Mouse (Mus musculus) MEL (cell line): ENCODE data around the gene Rassf5. TPM values are rescaled to one million over a fixed set of nuclear protein-coding genes. Genes with fewer than 3 reads are reported as not detected.

Experiments
- DNase-seq: peaks from one replicate; pipeline ENCODE4 v3.0.0; 2011; ENCODE audit warnings: low read depth, low spot score
- H3K27ac ChIP-seq: 2 replicates; pipeline ENCODE4 v1.5.1; 2012; ENCODE audit warnings: low read depth, mild to moderate bottlenecking, control low read depth, low read length, moderate library complexity; ENCODE audit not compliant: control insufficient read depth
- H3K27me3 ChIP-seq, 2 experiments: fragments of 150-350 bp in 1 of 2; sonication (generic) in 1 of 2; 2 replicates each; pipeline ENCODE4 v1.6.1; 2012; ENCODE audit warnings: low read length in 2 of 2, mild to moderate bottlenecking in 2 of 2, improper control_type of control experiment in 1 of 2, moderate library complexity in 1 of 2; ENCODE audit not compliant: insufficient read depth in 2 of 2, control insufficient read depth in 1 of 2
- H3K36me3 ChIP-seq, 2 experiments: 2 replicates each; pipeline ENCODE4 v1.6.1; 2012 to 2014; ENCODE audit warnings: low read length in 2 of 2, improper control_type of control experiment in 1 of 2, inconsistent platforms in 1 of 2, mild to moderate bottlenecking in 1 of 2; ENCODE audit not compliant: insufficient read depth in 2 of 2, control insufficient read depth in 1 of 2
- H3K4me1 ChIP-seq, 2 experiments: fragments of 150-350 bp in 1 of 2; sonication (generic) in 1 of 2; 2 replicates each; pipeline ENCODE4 v1.6.1; 2012; ENCODE audit warnings: low read length in 2 of 2, improper control_type of control experiment in 1 of 2, mild to moderate bottlenecking in 1 of 2; ENCODE audit not compliant: insufficient read depth in 2 of 2, control insufficient read depth in 1 of 2
- H3K4me3 ChIP-seq, 2 experiments: fragments of 150-350 bp in 1 of 2; sonication (generic) in 1 of 2; 2 replicates each; pipeline ENCODE4 v1.5.1; 2012; ENCODE audit warnings: low read depth in 2 of 2, low read length in 2 of 2, mild to moderate bottlenecking in 2 of 2, moderate library complexity in 2 of 2, control low read depth in 1 of 2, improper control_type of control experiment in 1 of 2; ENCODE audit not compliant: control insufficient read depth in 1 of 2, insufficient read depth in 1 of 2
- H3K79me2 ChIP-seq: 2 replicates; pipeline ENCODE4 v1.6.1; 2012; ENCODE audit warnings: mild to moderate bottlenecking, low read length, moderate library complexity; ENCODE audit not compliant: control insufficient read depth, poor library complexity, insufficient read depth
- H3K9ac ChIP-seq: 2 replicates; pipeline ENCODE4 v1.6.1; 2012; ENCODE audit warnings: low read depth, mild to moderate bottlenecking, control low read depth, low read length, moderate library complexity; ENCODE audit not compliant: control insufficient read depth, poor library complexity, severe bottlenecking
- H3K9me3 ChIP-seq: fragments of 150-350 bp; sonication (generic); replicated peaks from 2 replicates; pipeline ENCODE4 v1.6.1; 2012; ENCODE audit warnings: mild to moderate bottlenecking, low read length, improper control_type of control experiment, moderate library complexity; ENCODE audit not compliant: insufficient read depth
- CHD2 ChIP-seq: IDR thresholded peaks from 2 replicates; pipeline ENCODE4 v1.6.1; 2011; ENCODE audit warnings: low read length, improper control_type of control experiment
- ETS1 ChIP-seq: IDR thresholded peaks from 2 replicates; pipeline ENCODE4 v1.6.1; 2012; ENCODE audit warnings: low read depth, mild to moderate bottlenecking, inconsistent platforms, low read length, improper control_type of control experiment, moderate library complexity
- GABPA ChIP-seq: IDR thresholded peaks from 2 replicates; pipeline ENCODE4 v1.6.1; 2012; ENCODE audit warnings: low read depth, mild to moderate bottlenecking, inconsistent platforms, low read length, improper control_type of control experiment, moderate library complexity
- KAT2A ChIP-seq: conservative IDR thresholded peaks from 2 replicates; pipeline ENCODE4 v1.6.1; 2012; ENCODE audit warnings: low read depth, low read length, improper control_type of control experiment, inconsistent platforms
- MAFK ChIP-seq: IDR thresholded peaks from 2 replicates; pipeline ENCODE4 v1.6.1; 2011; ENCODE audit warnings: low read depth, mild to moderate bottlenecking, low read length, improper control_type of control experiment, borderline replicate concordance
- POLR2AphosphoS2 ChIP-seq: IDR thresholded peaks from 2 replicates; pipeline ENCODE4 v1.6.1; 2011; ENCODE audit warnings: low read length, improper control_type of control experiment
- SMC3 ChIP-seq: IDR thresholded peaks from 2 replicates; pipeline ENCODE4 v1.6.1; 2011; ENCODE audit warnings: low read depth, low read length, improper control_type of control experiment
- TCF12 ChIP-seq: IDR thresholded peaks from 2 replicates; pipeline ENCODE4 v1.6.1; 2014; ENCODE audit warnings: low read depth, mild to moderate bottlenecking, inconsistent platforms, low read length, improper control_type of control experiment, moderate library complexity
- UBTF ChIP-seq: IDR thresholded peaks from 2 replicates; pipeline ENCODE4 v1.6.1; 2012; ENCODE audit warnings: low read depth, mild to moderate bottlenecking, inconsistent platforms, low read length, improper control_type of control experiment, moderate library complexity, borderline replicate concordance; ENCODE audit not compliant: insufficient read depth
- ZC3H11A ChIP-seq: IDR thresholded peaks from 2 replicates; pipeline ENCODE4 v1.6.1; 2012; ENCODE audit warnings: low read depth, mild to moderate bottlenecking, inconsistent platforms, low read length, improper control_type of control experiment
- ZMIZ1 ChIP-seq: IDR thresholded peaks from 2 replicates; pipeline ENCODE4 v1.6.1; 2012; ENCODE audit warnings: low read depth, mild to moderate bottlenecking, inconsistent platforms, low read length, improper control_type of control experiment, moderate library complexity
- ZNF384 ChIP-seq: IDR thresholded peaks from 2 replicates; pipeline ENCODE4 v1.6.1; 2012; ENCODE audit warnings: low read depth, mild to moderate bottlenecking, inconsistent platforms, low read length, improper control_type of control experiment
- polyA plus RNA-seq, 2 experiments: library from polyadenylated mRNA; stranded (reverse) in 1 of 2; unstranded in 1 of 2; fragments of >175 nt in 1 of 2; fragments of >200 nt in 1 of 2; gene quantifications; 2 replicates each; pipeline versions ENCODE4 v1.2.1 to v1.2.4; 2012; ENCODE audit warnings: low replicate concordance in 2 of 2, low read depth in 1 of 2; ENCODE audit not compliant: insufficient read length in 2 of 2, insufficient read depth in 1 of 2, missing spikeins in 1 of 2
- total RNA-seq: library from RNA; depleted of rRNA; stranded (reverse); fragments of 300-350 nt; gene quantifications from 2 replicates; pipeline ENCODE4 v1.2.3, GENCODE M21; 2012

Gene Rassf5
- total and polyA plus RNA-seq, 3 experiments: 14.8 to 28.8 TPM; not detected in 1

DNA sequence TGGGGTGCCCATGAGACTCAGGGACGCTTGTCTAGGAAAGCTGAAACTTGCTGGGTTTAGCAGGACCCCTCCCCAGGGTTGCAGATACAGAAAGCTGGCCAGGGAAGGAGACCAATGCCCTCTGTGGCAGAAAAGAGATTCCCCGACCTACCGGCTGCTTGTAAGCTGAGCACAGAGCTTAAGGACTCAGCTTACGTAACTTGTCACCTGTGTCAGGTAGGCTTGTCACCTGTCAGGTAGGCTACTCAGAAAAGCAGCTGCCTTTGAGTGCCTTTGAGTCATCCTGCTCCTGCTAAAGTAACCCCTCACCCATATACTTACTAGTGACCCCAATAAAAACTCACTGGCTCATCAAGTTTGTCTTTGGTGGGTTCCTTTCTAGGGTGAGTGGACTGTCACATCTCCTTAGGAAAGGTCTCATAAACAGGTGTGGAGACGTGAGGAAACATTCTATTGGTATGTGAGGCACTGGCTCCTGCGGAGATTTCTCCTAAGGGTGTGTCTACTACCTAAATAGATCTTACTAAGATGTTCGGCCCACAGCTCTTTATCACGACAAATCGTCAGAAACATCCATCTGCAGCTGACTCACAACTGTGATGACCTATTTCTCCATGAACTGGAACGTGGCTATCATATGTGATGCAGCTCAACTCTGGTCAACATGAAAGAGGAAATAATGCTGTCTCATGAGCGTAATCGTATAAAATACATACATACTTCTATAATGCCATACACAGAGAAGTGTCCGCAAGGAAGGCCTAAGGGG, 23.1 kb downstream of the Rassf5 start:
- TF ChIP-seq UBTF: no peak
- no peak for TF ChIP-seq ZMIZ1
- TF ChIP-seq TCF12: no peak
- no peak for TF ChIP-seq GABPA
- no peak for TF ChIP-seq SMC3
- TF ChIP-seq ZNF384: no peak
- Histone ChIP-seq H3K27ac (no peak overlapping the region), H3K4me3 (no peak overlapping the region), H3K36me3 (no peaks in the 10 kb centered on the region), H3K27me3 (peaks cover 16 to 30% of the 10 kb centered on the region in 2 experiments), H3K9ac (no peak overlapping the region), H3K79me2 (no peaks in the 10 kb centered on the region), H3K4me1 (no peaks in the 10 kb centered on the region), H3K9me3 (no peaks in the 10 kb centered on the region)
- DNase-seq: no peak

- Histone ChIP-seq H3K79me2 (no peaks in the 10 kb centered on the region), H3K27ac (no peak overlapping the region), H3K9me3 (no peaks in the 10 kb centered on the region), H3K9ac (no peak overlapping the region)
- no peak for DNase-seq
- no peak for TF ChIP-seq ZC3H11A
- TF ChIP-seq, all 39 proteins: peak for 0
- no peak overlapping the region for H3K4me3 ChIP-seq
- peaks cover 13 to 30% of the 10 kb centered on the region in 2 experiments for H3K27me3 ChIP-seq
- no peaks in the 10 kb centered on the region for H3K36me3 ChIP-seq
- no peaks in the 10 kb centered on the region for H3K4me1 ChIP-seq
These were observed 26.1 kb downstream of the Rassf5 start for GRCm38 (mm10) chr1:131218933-131219332.

DNA sequence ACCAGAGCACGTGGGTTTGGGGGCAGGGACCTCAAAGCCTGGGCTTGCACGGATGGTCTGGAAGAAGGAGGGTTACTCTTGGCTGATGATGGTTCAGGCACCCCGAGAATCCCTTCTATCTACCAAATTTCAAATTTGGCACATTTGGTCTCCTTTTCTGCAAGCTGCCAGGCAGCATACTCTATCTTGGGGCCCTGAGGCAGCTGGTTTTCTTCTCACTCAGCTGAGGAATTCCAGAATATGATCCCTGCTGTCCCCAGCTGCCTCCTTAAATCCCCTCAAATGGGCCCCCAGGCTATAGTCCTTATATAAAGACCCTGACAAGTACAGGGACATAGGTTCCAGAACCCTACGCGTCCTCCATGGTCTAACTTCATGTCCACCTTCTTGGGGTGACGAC, 31.7 kb downstream of the Rassf5 start:
- no peaks in the 10 kb centered on the region for H3K9me3 ChIP-seq
- H3K36me3 ChIP-seq: no peaks in the 10 kb centered on the region
- no peak overlapping the region for H3K9ac ChIP-seq
- no peaks in the 10 kb centered on the region for H3K4me1 ChIP-seq
- no peak overlapping the region for H3K27ac ChIP-seq
- H3K4me3 ChIP-seq: no peak overlapping the region
- H3K79me2 ChIP-seq: no peaks in the 10 kb centered on the region
- DNase-seq: no peak
- peaks cover 5 to 6% of the 10 kb centered on the region in 2 experiments for H3K27me3 ChIP-seq
- TF ChIP-seq MAFK (no peak), CHD2 (no peak), POLR2AphosphoS2 (no peak), ETS1 (no peak), KAT2A (no peak)
